33 mouse cellular contexts compared by ENCODE assay signal in genomic region chr7:100008765-100009164, GRCm38 (mm10). TPM values are rescaled to one million over a fixed set of nuclear protein-coding genes. Genes with fewer than 3 reads are reported as not detected.
"Had no signal": no experiment of that assay in that cellular context is flagged by ENCODE, and none has a peak within 500 bp of the region (broad histone marks: within the 10 kb centered on the region; RNA-seq: fewer than 3 reads in every experiment).

No protein-coding gene starts in this region.

- H3K4me3 ChIP-seq: left cerebral cortex, adult 2 months; limb, embryonic 10.5 days; limb, embryonic 12.5 days; limb, embryonic 13.5 days; limb, embryonic 15.5 days; liver, embryonic 12.5 days; liver, embryonic 13.5 days; liver, embryonic 15.5 days; lung, embryonic 15.5 days; megakaryocyte, embryonic 14.5 days; midbrain, embryonic 12.5 days; midbrain, embryonic 13.5 days; midbrain, embryonic 15.5 days; myocyte; neural tube, embryonic 12.5 days had no signal

- H3K36me3 ChIP-seq: limb, embryonic 10.5 days; limb, embryonic 12.5 days; limb, embryonic 13.5 days; limb, embryonic 15.5 days; liver, embryonic 12.5 days; liver, embryonic 13.5 days; liver, embryonic 15.5 days; lung, embryonic 15.5 days; midbrain, embryonic 12.5 days; midbrain, embryonic 13.5 days; midbrain, embryonic 15.5 days; neural tube, embryonic 12.5 days had no signal

- H3K27ac ChIP-seq: left cerebral cortex, adult 2 months; limb, embryonic 10.5 days; limb, embryonic 12.5 days; limb, embryonic 13.5 days; limb, embryonic 15.5 days; liver, embryonic 12.5 days; liver, embryonic 13.5 days; liver, embryonic 14.5 days; liver, embryonic 15.5 days; lung, embryonic 15.5 days; macrophage; midbrain, embryonic 12.5 days; midbrain, embryonic 13.5 days; midbrain, embryonic 15.5 days; neural tube, embryonic 12.5 days had no signal

- H3K9ac ChIP-seq: limb, embryonic 12.5 days; limb, embryonic 13.5 days; limb, embryonic 15.5 days; liver, embryonic 12.5 days; liver, embryonic 13.5 days; liver, embryonic 14.5 days; liver, embryonic 15.5 days; liver, postnatal 0 days; lung, embryonic 14.5 days; lung, embryonic 15.5 days; midbrain, embryonic 12.5 days; midbrain, embryonic 13.5 days; midbrain, embryonic 15.5 days; neural tube, embryonic 12.5 days had no signal

- DNase-seq: left cerebral cortex, postnatal 4 days; liver; liver, embryonic 13.5 days; liver, postnatal 0 days; lung, adult 18-20 months; lung, adult 2 months; lung, embryonic 14.5 days; lung, postnatal 10 days; lung, postnatal 14 days; lung, postnatal 36 days; lung, postnatal 4 days; midbrain, embryonic 14.5 days had no signal

- H3K4me2 ChIP-seq: limb, embryonic 12.5 days; limb, embryonic 13.5 days; limb, embryonic 15.5 days; liver, embryonic 11.5 days; liver, embryonic 12.5 days; liver, embryonic 13.5 days; liver, embryonic 15.5 days; lung, embryonic 14.5 days; lung, embryonic 15.5 days; midbrain, embryonic 12.5 days; midbrain, embryonic 13.5 days; midbrain, embryonic 15.5 days; neural tube, embryonic 12.5 days had no signal

- H3K9me3 ChIP-seq: limb, embryonic 10.5 days; limb, embryonic 12.5 days; limb, embryonic 13.5 days; limb, embryonic 15.5 days; liver, embryonic 12.5 days; liver, embryonic 13.5 days; liver, embryonic 15.5 days; lung, embryonic 15.5 days; megakaryocyte, embryonic 14.5 days; midbrain, embryonic 12.5 days; midbrain, embryonic 13.5 days; midbrain, embryonic 15.5 days; neural tube, embryonic 12.5 days had no signal

- ATAC-seq: liver, embryonic 12.5 days; liver, postnatal 0 days; lung, postnatal 0 days; midbrain, embryonic 13.5 days; midbrain, embryonic 15.5 days; midbrain, embryonic 16.5 days had no signal

- H3K4me1 ChIP-seq: liver, embryonic 12.5 days had no signal

RNA-seq across cellular contexts. Expression of gene Chrdl2, which starts 2.8 kb away (rescaled TPM):
- polyA plus RNA-seq: liver, embryonic 13.5 days; liver, embryonic 15.5 days; liver, embryonic 16.5 days; liver, postnatal 0 days; lung, embryonic 15.5 days; lung, embryonic 16.5 days; macrophage; midbrain, embryonic 12.5 days; midbrain, embryonic 13.5 days; midbrain, embryonic 14.5 days; midbrain, embryonic 15.5 days; myocyte had no signal
